Mouse (Mus musculus): ENCODE measurements around the gene Gm28576. TPM values are rescaled to one million over a fixed set of nuclear protein-coding genes. Genes with fewer than 3 reads are reported as not detected.

Gm28576 gene
- polyA plus RNA-seq (2017; shearing (Covaris generic)): not detected

DNA sequence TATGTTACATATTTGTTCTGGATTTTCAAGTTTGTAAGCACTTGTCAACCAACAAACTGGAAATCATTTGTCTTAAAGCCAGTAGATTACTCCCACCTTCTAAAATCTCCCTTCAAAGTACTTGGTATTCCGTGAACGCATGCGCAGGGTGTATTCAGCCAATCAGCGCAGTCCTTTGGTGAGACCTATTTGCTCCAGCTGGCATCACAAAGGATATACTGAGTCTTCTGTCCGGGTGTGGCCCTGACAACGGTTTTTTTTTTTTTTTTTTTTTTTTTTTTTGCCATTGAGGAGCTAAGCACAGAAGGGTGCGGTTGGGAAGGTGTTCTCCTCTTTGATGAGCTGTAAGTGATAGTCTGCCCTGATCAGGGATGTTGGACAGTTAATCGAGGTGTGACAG lies at the start of gene Gm28576:
Gene Gm28576, plus strand, starts transcription at position 301 of the 400 bp plus-strand sequence.

Other genes with a start within 250 kb of the Gm28576 start
- gene Gm20826, start 84.5 kb upstream of the Gm28576 start, polyA plus RNA-seq (2017; shearing (Covaris generic)): not detected